8 mouse cellular contexts compared by ENCODE assay signal in the genomic region with DNA sequence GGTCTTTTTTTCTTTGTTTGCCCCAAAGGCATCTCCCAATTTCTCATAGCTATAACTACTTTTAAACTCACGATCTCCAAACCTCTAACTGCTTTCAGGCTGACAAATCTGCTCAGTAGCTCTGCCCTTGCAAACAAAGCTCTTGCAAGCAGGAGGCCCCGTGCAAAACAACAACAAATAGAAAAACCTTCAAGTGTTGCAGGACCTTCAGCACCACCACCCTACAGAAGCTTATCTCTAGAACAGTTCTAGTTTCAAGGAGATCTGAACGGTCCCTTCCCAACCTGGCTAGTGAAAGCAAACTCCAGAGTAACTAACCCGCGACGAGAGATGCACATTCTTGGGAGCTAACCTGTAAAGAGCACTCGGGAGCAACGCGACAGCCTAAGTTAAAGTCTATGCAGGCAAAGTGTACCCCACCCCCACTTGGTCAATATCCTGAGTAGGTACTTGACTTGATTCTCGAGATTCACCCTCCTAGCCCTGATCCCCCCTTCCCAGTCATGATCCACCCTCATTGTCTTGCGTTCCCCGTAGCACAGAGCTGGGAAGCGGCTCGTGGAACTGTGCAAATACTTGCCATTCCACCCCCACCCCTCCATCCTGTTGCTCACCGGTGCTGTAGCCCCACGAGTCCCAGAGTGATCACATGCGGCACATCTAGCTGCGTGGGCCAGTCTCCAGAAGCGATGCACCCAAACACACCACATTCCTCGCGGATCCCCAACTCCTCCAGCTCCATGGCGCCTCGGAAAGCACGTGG. TPM values are rescaled to one million over a fixed set of nuclear protein-coding genes. Genes with fewer than 3 reads are reported as not detected.
DNase-seq lines count a peak whose midpoint lies in the region; ATAC-seq lines count a peak whose summit lies in the region.

No protein-coding gene starts in this region.

- no peak for DNase-seq in neural tube, embryonic 11.5 days (ENCODE audit: low spot score)
- DNase-seq in neural tube, embryonic 10.5 days (ENCODE audit: extremely low spot score, low spot score), result no peak
- peak; percentile 66 for DNase-seq in embryo, embryonic 10.5 days (ENCODE audit: low spot score)
- DNase-seq in hindbrain, embryonic 11.5 days (ENCODE audit: low spot score), result peak; percentile 48
- peak; percentile 60 for DNase-seq in lung, postnatal 10 days
- no peak for DNase-seq in cerebellum, postnatal 25 days
- DNase-seq in right cerebral cortex, postnatal 14 days, result no peak
- no peak for DNase-seq in natural killer cell, adult 2 months (ENCODE audit: low spot score in 2 of 2)

- no peak for ATAC-seq in neural tube, embryonic 11.5 days (ENCODE audit: insufficient read depth, low FRiP score, low TSS enrichment)
- ATAC-seq in hindbrain, embryonic 11.5 days (ENCODE audit: low FRiP score), result peak; percentile 55; the same call in 1 of the 2 replicates

- under 1% methylated on average over 24 of the region's 24 CpGs for WGBS in neural tube, embryonic 11.5 days
- under 1% methylated on average over 24 of the region's 24 CpGs for WGBS in hindbrain, embryonic 11.5 days

- H3K27ac ChIP-seq in neural tube, embryonic 11.5 days (ENCODE audit: low read depth, low read length), result no peak overlapping the region
- peak overlapping the region; percentile 53; the same call in 1 of the 2 replicates for H3K27ac ChIP-seq in hindbrain, embryonic 11.5 days (ENCODE audit: low read depth, low read length)

- peak overlapping the region; percentile 62 for H3K9ac ChIP-seq in neural tube, embryonic 11.5 days (ENCODE audit: low read length)
- peak overlapping the region; percentile 74 for H3K9ac ChIP-seq in hindbrain, embryonic 11.5 days (ENCODE audit: low read depth, low read length)

- H3K4me3 ChIP-seq in neural tube, embryonic 11.5 days (ENCODE audit: low read depth, low read length), result peak overlapping the region; percentile 68
- H3K4me3 ChIP-seq in hindbrain, embryonic 11.5 days (ENCODE audit: low read depth, low read length), result peak overlapping the region; percentile 72

- H3K4me2 ChIP-seq in neural tube, embryonic 11.5 days (ENCODE audit: low read depth), result peak overlapping the region; percentile 78
- peak overlapping the region; percentile 81 for H3K4me2 ChIP-seq in hindbrain, embryonic 11.5 days (replicated peaks; ENCODE audit: low read depth, low read length)

- H3K9me3 ChIP-seq in neural tube, embryonic 11.5 days (ENCODE audit: control insufficient read depth, low read length), result no peaks in the 10 kb centered on the region
- no peaks in the 10 kb centered on the region for H3K9me3 ChIP-seq in hindbrain, embryonic 11.5 days (ENCODE audit: control insufficient read depth, low read length)

- H3K27me3 ChIP-seq in neural tube, embryonic 11.5 days (ENCODE audit: control insufficient read depth, insufficient read depth, low read length), result no peaks in the 10 kb centered on the region
- H3K27me3 ChIP-seq in hindbrain, embryonic 11.5 days (ENCODE audit: control insufficient read depth, insufficient read depth, low read length), result no peaks in the 10 kb centered on the region

- peaks cover 3% of the 10 kb centered on the region; the same call in 1 of the 2 replicates for H3K36me3 ChIP-seq in neural tube, embryonic 11.5 days (ENCODE audit: control insufficient read depth, insufficient read depth, low read length)
- no peaks in the 10 kb centered on the region for H3K36me3 ChIP-seq in hindbrain, embryonic 11.5 days (ENCODE audit: control insufficient read depth, insufficient read depth, low read length)

- H3K4me1 ChIP-seq in neural tube, embryonic 11.5 days (ENCODE audit: control insufficient read depth, insufficient read depth, low read length), result no peaks in the 10 kb centered on the region; the same call in 1 of the 2 replicates
- H3K4me1 ChIP-seq in hindbrain, embryonic 11.5 days (replicated peaks; ENCODE audit: control insufficient read depth, insufficient read depth, low read length), result no peaks in the 10 kb centered on the region; the same call in 1 of the 2 replicates

RNA-seq across cellular contexts. Expression of gene Paics, which starts 0.6 kb away (rescaled TPM):
- polyA plus RNA-seq in neural tube, embryonic 11.5 days (2014; fragmentation: Nextera tagmentation; extraction: Ambion mirVana), result 375 and 378 TPM in 2 replicates
- polyA plus RNA-seq in hindbrain, embryonic 11.5 days (2014; fragmentation: Nextera tagmentation; extraction: Ambion mirVana), result 351 and 390 TPM in 2 replicates

RNA-seq across cellular contexts. Expression of gene Ppat, which starts 0.9 kb away (rescaled TPM):
- polyA plus RNA-seq in neural tube, embryonic 11.5 days (2014; fragmentation: Nextera tagmentation; extraction: Ambion mirVana), result 38.5 and 40.8 TPM in 2 replicates
- polyA plus RNA-seq in hindbrain, embryonic 11.5 days (2014; fragmentation: Nextera tagmentation; extraction: Ambion mirVana), result 31.3 and 36.1 TPM in 2 replicates

RNA-seq across cellular contexts. Expression of gene Srp72, which starts 24.0 kb away (rescaled TPM):
- polyA plus RNA-seq in neural tube, embryonic 11.5 days (2014; fragmentation: Nextera tagmentation; extraction: Ambion mirVana), result 80.7 and 84.3 TPM in 2 replicates
- 77.3 and 82.3 TPM in 2 replicates for polyA plus RNA-seq in hindbrain, embryonic 11.5 days (2014; fragmentation: Nextera tagmentation; extraction: Ambion mirVana)

RNA-seq across cellular contexts. Expression of gene Aasdh, which starts 45.2 kb away (rescaled TPM):
- polyA plus RNA-seq in neural tube, embryonic 11.5 days (2014; fragmentation: Nextera tagmentation; extraction: Ambion mirVana), result 14.6 and 15.6 TPM in 2 replicates
- polyA plus RNA-seq in hindbrain, embryonic 11.5 days (2014; fragmentation: Nextera tagmentation; extraction: Ambion mirVana), result 17.2 and 18.9 TPM in 2 replicates

RNA-seq across cellular contexts. Expression of gene Arl9, which starts 53.3 kb away (rescaled TPM):
- polyA plus RNA-seq in neural tube, embryonic 11.5 days (2014; fragmentation: Nextera tagmentation; extraction: Ambion mirVana), result not detected in 2 replicates
- 0.66 TPM in 1 of 2 replicates, not detected in the other for polyA plus RNA-seq in hindbrain, embryonic 11.5 days (2014; fragmentation: Nextera tagmentation; extraction: Ambion mirVana)

Comparison
In these comparisons a context has a peak if more than half of its experiments do, and no peak if none do; other contexts are left out.
1. DNase-seq: peak in embryo, embryonic 10.5 days (single experiment), hindbrain, embryonic 11.5 days (single experiment) and lung, postnatal 10 days (single experiment); none in neural tube, embryonic 11.5 days (single experiment), neural tube, embryonic 10.5 days (single experiment), cerebellum, postnatal 25 days (0 of 2), right cerebral cortex, postnatal 14 days (single experiment) and natural killer cell, adult 2 months (0 of 2).